Mouse (Mus musculus) liver (tissue): ENCODE data around the gene Krt10.

Experiments
- DNase-seq: peaks from one replicate; pipeline ENCODE4 v3.0.0-alpha.2; 2020; ENCODE audit warnings: mixed read lengths

The Krt10 gene

DNA sequence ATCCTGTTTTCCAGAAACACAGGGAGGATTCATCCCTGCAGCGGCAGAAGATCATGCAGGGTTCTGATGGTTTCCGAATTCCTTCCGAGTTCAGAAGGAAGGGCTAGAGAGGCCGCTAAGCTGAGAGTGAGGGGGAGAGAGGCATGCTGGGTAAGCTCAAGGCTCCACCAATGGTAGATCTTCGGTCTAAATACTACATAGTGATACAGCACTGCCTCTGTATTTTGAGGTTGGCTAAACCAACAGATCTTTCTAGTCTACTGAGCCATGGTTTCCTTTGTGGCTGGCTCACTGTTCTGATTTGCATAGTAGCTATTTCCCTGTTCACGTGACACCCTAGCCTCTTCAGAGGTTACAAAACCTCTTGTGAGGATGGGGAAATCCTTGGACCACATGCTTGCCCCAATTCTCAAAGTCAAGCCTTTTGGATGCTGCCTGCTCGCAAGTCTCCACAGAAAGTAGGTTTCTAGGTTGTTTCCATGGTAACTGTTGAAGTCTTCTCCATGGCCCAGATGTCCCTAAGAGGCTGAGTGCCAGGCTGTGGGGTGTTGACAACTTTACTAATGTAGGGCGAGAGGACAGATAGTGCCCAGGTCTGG is 19.2 kb downstream of the Krt10 start:
- no peak for DNase-seq

- DNase-seq = no peak
Measured at GRCm38 (mm10) chr11:99369229-99369628, 19.9 kb downstream of the Krt10 start.

DNA sequence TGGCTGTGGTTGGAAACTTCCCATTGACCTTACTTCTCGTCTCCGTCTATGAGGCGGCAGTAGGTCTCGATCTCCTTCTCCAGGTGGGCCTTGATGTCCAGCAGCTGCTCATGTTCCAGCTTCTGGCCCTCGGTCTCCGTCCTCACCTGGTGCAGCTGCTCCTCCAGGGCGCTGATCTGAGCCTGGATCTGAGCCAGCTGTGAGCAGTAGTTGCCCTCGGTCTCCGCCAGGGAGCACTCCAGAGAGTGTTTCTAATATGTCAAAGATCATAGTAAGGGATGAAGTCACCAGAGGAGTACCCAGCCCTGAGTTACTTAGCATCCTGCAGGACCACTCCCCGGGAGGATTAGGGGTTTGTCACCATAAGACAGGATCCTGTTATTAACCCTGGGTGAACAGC is 22.4 kb downstream of the Krt10 start:
- DNase-seq = no peak

GRCm38 (mm10) chr11:99364412-99364811 is 24.8 kb downstream of the Krt10 start:
- DNase-seq = no peak

DNA sequence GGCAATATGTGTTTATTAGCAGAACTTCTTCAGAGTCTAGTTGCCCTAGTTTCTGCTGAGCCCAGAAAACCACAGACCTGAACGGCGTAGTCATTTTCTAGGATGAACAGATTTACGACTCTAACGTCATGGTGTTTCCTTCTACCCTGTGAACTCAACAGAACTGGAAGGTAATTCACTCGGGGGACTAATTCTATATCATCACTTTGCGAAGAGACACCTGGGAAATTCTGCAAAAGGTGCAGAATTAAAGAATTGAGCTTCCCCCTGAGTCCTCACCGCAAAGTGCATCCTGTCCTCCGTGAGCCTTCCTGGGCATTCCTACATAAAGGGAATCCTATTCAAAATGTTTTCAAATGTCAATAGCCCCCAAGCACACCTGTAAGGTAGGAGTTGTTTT is 27.7 kb downstream of the Krt10 start:
- no peak for DNase-seq

- DNase-seq = no peak
Measured at GRCm38 (mm10) chr11:99351004-99351403, 38.2 kb downstream of the Krt10 start, which contains the start of gene Krt27. Gene Krt27 (minus strand): TSS chr11:99351104.

- DNase-seq = no peak
Measured at GRCm38 (mm10) chr11:99339299-99339847, 49.8 kb downstream of the Krt10 start.

DNA sequence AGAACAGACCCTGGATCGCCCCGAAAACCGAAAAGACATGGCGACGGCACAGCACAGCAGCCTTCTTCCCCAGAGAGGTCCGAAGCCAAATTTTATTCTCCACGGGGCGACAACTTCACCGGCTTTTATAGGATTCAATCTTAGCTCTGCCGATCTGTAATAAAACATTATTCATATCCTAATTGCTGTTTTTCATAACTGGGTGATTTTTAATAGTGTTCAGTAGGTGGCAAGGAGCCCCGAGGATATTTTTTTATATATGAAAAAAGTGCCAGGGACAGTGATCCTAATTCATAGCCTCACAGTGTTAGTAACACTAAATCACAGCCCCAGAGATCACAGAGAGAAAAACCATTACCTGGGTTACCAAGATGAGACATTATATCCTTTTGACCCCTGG is 51.3 kb downstream of the Krt10 start, which contains the start of gene Krt26:
Krt26 (minus strand) TSS at position 101 of the 400 bp plus-strand sequence.
- DNase-seq = no peak
